Mouse (Mus musculus) naive thymus-derived CD4-positive, alpha-beta T cell, adult 2 months (primary cell): ENCODE measurements around the gene Usmg5.
"Not testable (repeated sequence)": the region's sequence is repeated elsewhere in the genome, so short reads cannot be mapped to it uniquely, and the experiment has no call there.

Experiments
- DNase-seq: peaks from one replicate; pipeline ENCODE4 v3.0.0-alpha.2; 2011; ENCODE audit warnings: low read depth

Gene Usmg5

DNA sequence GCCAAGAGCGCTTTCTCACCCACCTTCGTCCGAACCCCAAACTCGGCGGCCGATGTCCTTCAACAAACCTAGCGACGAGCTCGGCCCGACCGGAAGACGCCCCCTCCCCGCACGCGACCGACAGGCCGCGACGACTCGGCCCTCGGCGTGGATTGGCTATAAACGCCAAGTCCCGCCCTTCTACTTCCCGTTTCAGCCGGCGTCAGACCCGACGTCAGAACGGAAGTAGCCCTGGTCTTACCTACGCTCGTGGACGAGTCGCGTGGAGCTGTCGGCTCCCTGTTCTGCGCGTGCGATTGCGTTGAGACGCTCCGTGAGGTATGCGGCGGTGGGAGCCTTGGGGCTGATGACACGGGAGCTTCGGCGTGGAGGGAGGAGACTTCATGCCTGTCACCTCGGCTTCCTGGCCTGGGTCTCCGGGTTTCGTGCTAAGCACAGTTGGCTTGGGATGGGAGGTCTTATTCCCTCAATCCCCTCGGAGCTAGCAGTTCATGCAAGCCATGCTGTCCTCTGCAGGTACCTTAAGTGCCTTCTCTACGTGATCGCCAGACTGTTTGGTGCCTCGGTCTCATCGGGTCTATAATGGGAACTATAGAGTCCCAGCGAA lies at the start of gene Usmg5, which contains the start of gene Pdcd11:
TSS of gene Usmg5 (minus strand) at position 98 of the 607 bp plus-strand sequence.
TSS of gene Pdcd11 (plus strand) at position 219 of the 607 bp plus-strand sequence.
- peak; percentile 96 for DNase-seq

DNA sequence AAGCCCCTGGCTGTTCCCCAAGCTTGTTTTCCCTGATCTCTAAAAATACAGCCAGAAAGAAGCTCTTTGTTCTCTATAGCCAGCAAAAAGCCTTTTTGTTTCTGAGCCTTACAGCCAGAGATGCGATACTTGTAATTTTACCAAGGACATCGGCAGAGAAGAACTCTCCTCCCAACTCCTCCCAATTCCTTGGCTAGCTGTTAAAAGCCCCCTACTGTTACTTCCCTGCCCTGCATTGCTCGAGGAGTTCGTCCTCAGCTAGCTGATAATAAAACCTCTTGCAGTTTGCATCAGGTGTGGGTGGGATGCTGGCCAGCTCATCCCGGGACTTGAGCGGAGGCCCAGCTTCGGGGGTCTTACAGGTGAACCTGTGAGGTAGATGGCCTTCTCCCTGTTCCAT lies 49.2 kb upstream of the Usmg5 start:
- not testable (repeated sequence) for DNase-seq

DNA sequence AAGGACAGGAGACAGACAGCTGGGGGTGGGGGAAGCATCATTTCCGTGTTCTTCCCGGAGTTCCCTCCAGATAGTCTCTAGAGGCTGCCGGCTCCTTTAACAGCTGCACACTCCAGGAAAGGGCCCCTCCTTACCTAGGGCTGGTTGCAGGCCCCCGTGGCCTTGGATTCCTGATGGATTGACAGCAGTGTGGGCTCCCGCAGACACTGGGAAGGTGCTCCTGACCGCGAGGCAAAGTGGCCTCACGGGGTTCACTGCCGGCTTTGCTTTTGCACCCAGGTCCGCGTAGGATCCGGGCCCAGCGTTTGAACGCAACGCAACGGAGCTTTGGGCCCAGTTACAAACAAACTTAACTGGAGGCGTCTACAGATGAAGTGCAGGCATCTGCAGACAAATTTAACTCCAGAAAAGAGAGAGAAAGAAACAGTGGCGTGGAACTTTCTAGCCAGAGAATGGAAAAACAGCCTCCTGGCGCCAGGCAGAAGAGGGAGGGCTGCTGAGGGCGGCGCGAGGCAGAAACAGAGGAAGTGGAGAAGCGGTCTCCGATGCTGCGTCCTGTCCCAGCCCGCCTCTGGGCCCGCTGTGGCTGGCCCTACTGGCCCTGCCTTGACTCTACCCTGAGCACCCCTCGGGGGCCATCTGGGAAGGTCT lies 47.4 kb upstream of the Usmg5 start, which contains the start of gene Calhm2:
TSS of gene Calhm2 (minus strand) at position 524 of the 651 bp plus-strand sequence.
- DNase-seq, result peak; percentile 64

DNA sequence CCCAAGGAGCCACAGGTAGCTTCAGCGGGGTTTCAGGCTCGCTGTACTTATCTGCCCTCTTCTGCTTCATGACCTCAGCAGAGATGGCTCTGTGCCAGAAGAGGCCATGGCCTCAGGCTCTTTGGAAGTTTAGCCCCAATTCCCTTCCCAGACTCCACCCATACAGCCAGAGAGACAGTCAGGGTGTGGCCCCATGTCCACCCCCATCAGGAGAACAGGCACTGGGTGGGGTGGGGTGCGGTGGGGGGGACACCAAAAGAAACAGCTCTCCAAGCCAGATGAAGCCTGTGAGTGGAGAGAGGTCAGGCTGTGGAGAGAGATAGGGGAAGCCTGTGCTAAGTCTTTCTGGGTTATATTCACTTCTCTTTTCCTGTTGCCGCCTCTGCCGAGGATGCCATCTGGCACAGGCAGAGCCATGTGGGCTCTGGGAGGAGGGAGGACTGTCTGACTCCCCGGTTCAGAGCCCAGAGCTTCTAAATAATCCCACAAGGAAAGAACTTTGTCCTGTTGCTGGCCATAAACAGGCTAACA lies 46.7 kb upstream of the Usmg5 start:
- DNase-seq, result peak; percentile 54

GRCm38 (mm10) chr19:47136170-47136569 lies 45.7 kb upstream of the Usmg5 start:
- no peak for DNase-seq

- no peak for DNase-seq
These were observed 45.1 kb upstream of the Usmg5 start for GRCm38 (mm10) chr19:47135568-47135967.

GRCm38 (mm10) chr19:47133161-47133560 lies 42.7 kb upstream of the Usmg5 start:
- DNase-seq, result peak; percentile 20

DNA sequence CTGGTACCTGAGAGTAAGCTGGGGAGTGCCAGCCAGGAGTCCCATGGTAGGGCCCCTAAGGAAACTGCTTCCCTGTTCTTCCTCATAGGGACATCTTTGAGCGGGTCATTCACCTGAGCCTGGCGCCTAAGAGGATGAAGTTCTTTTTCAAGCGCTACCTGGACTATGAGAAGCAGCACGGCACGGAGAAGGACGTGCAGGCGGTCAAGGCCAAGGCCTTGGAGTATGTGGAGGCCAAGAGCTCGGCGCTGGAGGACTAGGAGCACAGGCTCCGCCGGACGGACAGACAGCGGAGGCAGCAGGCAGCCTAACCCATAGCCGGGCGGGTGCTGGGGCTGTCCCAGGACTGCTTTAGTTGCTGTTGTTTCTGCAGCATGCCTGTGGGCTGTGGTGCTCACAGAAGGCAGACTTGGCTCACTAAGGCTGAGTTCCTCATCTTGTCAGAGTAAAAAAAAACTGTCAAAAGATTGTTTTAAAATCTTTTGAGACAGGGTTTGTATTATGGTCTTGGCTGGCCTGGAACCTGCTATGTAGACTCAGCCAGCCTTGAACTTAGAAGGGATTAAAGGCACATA lies 40.2 kb upstream of the Usmg5 start:
- DNase-seq, result no peak

DNA sequence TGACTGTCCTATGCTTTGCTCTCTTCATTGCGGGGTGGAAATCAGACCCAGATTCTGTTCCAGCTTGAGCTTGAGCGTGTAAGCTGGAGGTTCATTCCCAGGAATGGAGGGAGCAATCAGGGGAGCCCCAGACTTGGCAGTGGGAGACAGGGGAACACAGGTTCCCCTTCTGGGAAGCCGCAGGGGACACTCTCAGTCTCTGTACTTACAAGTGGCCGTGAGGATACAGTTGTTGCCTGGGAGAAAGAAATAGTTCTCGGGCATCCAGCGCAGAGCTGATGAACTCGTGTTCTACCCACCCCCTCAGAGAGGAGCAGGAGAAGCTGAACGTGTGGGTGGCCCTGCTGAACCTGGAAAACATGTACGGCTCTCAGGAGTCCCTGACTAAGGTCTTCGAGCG lies 38.4 kb upstream of the Usmg5 start:
- DNase-seq, result no peak

DNA sequence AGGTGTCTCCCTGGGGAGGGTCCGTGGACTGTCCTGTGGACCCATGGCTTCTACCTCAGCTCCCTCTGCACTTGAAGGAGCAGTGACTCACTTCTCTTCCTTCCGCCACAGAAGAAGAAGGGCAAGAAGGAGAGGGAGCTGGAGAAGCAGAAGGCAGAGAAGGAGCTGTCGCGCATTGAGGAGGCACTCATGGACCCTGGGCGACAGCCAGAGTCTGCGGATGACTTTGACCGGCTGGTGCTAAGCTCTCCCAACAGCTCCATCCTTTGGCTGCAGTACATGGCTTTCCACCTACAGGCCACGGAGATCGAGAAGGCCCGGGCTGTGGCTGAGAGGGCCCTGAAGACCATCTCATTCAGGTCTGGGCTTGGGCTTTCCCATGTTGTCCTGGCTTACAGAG lies 37.7 kb upstream of the Usmg5 start:
- no peak for DNase-seq

GRCm38 (mm10) chr19:47122802-47123201 lies 32.4 kb upstream of the Usmg5 start:
- DNase-seq, result peak; percentile 58

DNA sequence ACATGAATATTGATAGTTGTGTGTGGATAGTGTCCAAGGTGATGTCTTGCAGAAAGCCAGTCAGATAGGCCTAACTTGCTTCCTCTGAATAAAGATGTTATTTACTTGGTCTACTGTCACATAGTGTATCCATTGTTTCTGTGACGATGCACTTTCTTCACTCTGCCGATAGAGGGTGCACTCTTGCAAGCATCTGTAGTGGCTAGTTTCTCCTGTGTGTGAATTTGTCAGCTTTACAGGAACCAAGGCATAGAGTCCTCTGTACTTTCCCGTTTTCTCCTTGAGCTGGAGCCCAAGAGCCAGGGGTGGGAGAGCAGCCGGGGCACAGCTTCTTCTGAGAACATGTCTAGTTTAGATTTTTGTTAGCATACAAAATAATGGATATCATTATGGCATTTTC lies 30.6 kb upstream of the Usmg5 start:
- DNase-seq, result peak; percentile 46

DNA sequence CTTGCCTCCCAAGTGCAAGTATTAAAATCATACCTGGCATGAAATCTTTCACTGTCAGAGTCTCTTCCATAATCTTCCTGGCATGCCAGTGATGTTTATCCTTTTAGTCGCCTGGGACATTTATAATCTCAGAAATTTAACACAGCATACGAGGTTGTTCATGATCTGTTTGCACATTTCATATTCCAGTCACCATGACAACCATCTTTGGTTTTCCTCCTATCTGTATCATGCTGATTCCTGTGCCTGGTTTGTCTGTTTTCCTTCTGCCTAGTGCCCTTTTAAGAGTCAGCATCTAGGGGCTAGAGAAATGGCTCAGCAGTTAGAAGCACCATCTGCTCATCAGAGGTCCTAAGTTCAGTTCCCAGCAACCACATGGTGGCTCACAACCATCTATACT lies 28.2 kb upstream of the Usmg5 start:
- DNase-seq, result no peak

GRCm38 (mm10) chr19:47104641-47105271 lies 14.3 kb upstream of the Usmg5 start:
- no peak for DNase-seq

GRCm38 (mm10) chr19:47101080-47101479 lies 10.6 kb upstream of the Usmg5 start:
- no peak for DNase-seq

DNA sequence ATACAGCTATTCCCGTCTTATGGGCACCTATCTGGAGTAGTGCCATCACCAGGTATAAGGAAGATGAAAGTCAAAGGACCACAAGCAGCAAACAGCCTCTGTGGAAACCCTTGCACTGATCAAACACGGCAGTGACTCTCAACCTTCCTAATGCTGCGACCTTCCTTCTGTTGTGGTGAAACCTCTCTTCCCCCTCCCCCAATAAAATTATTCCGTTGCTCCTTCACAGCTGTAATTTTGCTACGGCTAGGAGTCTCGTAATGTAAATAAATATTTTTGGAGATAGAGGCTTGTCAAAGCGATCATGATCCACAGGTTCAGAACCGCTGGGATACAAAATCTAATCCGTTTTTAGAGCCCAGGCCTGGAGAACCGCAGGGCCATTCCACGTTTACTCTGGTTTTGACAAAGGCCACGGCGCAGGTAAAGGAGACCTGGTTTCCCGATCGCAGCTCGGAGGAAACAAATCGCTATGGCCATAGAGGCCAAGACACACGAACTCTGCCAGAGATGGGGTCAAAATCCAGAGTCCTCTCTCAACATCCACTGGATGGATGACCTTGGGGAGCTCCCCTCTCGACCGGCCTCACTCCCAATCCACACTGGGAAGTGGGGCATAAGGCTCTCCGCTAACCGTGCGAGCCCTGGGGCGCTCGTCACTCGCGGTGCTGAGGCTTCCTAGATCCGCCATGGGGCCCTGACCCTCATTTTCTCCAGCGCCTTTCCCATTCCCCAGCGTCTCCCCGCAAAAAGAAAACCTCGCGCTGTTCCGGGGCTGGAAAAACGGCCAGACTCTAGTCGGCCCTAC lies 525 bp downstream of the Usmg5 start:
- DNase-seq, result peak; percentile 65

- DNase-seq, result no peak
These were observed 2.2 kb downstream of the Usmg5 start for GRCm38 (mm10) chr19:47088226-47088625.

- peak; percentile 90 for DNase-seq
These were observed 22.4 kb downstream of the Usmg5 start for GRCm38 (mm10) chr19:47067924-47068611.

GRCm38 (mm10) chr19:47067096-47067882 lies 23.2 kb downstream of the Usmg5 start, which contains the start of gene Taf5:
TSS of gene Taf5 (plus strand) at chr19:47067746.
- DNase-seq, result peak; percentile 98

DNA sequence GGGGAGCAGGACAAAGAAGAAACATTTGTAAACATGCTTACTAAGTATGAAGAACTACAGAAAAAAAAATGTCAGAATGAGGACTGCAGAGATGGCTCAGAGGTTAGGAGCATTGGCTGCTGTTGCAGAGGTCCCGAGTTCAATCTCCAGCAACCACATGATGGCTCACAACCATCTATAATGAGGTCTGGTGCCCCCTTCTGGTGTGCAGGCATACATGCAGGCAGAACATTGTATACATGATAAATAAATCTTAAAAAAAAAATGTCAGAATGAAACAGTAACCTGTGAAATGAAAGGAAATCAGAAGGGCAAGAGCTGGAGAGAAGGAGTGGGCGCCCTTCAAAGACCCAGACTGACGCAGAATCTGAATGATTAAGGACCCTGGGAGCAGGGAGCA lies 24.6 kb downstream of the Usmg5 start:
- no peak for DNase-seq
